Mouse (Mus musculus) testis, adult 2 months (tissue): ENCODE results near the gene BC035947. TPM values are rescaled to one million over a fixed set of nuclear protein-coding genes. Genes with fewer than 3 reads are reported as not detected.

Experiments used
- H3K27ac ChIP-seq: fragments of 200-500 bp; 2 replicates; pipeline ENCODE4 v1.5.1; 2012; ENCODE audit warnings: low read depth, low read length; ENCODE audit not compliant: control insufficient read depth, insufficient read depth
- H3K27me3 ChIP-seq: fragments of 200-500 bp; 2 replicates; pipeline ENCODE4 v1.6.1; 2012; ENCODE audit warnings: mild to moderate bottlenecking, low read length, moderate library complexity; ENCODE audit not compliant: control insufficient read depth, insufficient read depth
- H3K36me3 ChIP-seq: fragments of 200-500 bp; 2 replicates; pipeline ENCODE4 v1.6.1; 2012; ENCODE audit warnings: mild to moderate bottlenecking, low read length; ENCODE audit not compliant: control insufficient read depth, insufficient read depth
- H3K4me1 ChIP-seq: fragments of 200-500 bp; 2 replicates; pipeline ENCODE4 v1.6.1; 2012; ENCODE audit warnings: low read length; ENCODE audit not compliant: control insufficient read depth, insufficient read depth
- H3K4me3 ChIP-seq: fragments of 200-500 bp; 2 replicates; pipeline ENCODE4 v1.5.1; 2012; ENCODE audit warnings: low read depth, mild to moderate bottlenecking, low read length, moderate library complexity, mixed read lengths; ENCODE audit not compliant: control insufficient read depth
- CTCF ChIP-seq: fragments of 200-500 bp; IDR thresholded peaks from 2 replicates; pipeline ENCODE4 v1.5.1; 2012; ENCODE audit warnings: low read depth, mild to moderate bottlenecking, inconsistent platforms, low read length, moderate library complexity; ENCODE audit not compliant: control insufficient read depth, insufficient read depth, insufficient replicate concordance
- POLR2A ChIP-seq: fragments of 200-500 bp; IDR thresholded peaks from 2 replicates; pipeline ENCODE4 v1.6.1; 2012; ENCODE audit warnings: low read depth, mild to moderate bottlenecking, inconsistent platforms, low read length, moderate library complexity; ENCODE audit not compliant: control insufficient read depth
- polyA plus RNA-seq: library from polyadenylated mRNA; depleted of rRNA; stranded (reverse); fragments of >200 nt; gene quantifications from 2 replicates; pipeline ENCODE4 v1.2.3, GENCODE M21; 2012

Gene BC035947
- polyA plus RNA-seq, 1 experiment = 0.28 TPM

DNA sequence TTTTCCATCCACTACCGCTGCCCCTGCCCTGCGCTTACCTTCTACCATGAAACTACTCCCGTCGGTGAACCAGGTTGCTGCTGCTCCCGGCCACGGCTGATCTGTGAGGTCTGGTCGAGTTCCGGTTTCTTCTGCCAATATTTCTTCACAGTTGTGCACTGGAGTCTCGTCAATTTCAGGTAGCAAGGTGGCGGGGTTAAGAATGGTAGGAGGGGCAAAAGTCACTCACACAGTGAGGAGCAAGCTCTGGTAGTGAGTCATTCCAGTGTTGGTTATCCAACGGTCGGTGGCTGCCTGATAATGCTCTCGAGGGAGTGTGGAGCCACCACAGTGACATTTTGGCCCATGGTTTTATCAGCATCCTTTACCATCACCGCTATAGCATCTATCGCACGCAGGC lies 10.9 kb downstream of the BC035947 start:
- no peaks in the 10 kb centered on the region for H3K36me3 ChIP-seq
- H3K4me1 ChIP-seq = no peaks in the 10 kb centered on the region
- TF ChIP-seq POLR2A (no peak), CTCF (no peak)
- no peak overlapping the region for H3K27ac ChIP-seq
- H3K4me3 ChIP-seq = no peak overlapping the region
- H3K27me3 ChIP-seq = no peaks in the 10 kb centered on the region

DNA sequence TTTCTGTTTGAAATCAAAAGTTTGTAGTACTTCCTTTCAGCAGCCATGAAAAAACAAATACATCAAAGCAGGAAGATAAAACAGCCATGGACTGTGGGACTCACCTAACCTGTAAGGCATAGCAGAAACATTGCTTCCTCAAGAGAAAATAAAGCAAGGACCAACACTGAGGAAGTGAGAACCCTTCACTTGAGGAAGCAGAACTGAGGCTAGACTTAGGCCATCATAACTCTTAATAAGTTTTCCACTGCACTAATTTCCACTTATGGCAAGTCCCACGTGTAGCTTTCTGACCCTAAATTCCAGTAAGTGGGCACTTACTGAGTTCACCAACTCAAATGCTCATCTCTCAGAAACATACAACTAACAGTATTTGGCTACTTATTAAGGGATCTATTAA lies 21.8 kb downstream of the BC035947 start:
- Histone ChIP-seq H3K36me3 (no peaks in the 10 kb centered on the region), H3K4me3 (no peak overlapping the region), H3K4me1 (no peaks in the 10 kb centered on the region), H3K27ac (no peak overlapping the region), H3K27me3 (no peaks in the 10 kb centered on the region)
- TF ChIP-seq POLR2A (no peak), CTCF (no peak)

DNA sequence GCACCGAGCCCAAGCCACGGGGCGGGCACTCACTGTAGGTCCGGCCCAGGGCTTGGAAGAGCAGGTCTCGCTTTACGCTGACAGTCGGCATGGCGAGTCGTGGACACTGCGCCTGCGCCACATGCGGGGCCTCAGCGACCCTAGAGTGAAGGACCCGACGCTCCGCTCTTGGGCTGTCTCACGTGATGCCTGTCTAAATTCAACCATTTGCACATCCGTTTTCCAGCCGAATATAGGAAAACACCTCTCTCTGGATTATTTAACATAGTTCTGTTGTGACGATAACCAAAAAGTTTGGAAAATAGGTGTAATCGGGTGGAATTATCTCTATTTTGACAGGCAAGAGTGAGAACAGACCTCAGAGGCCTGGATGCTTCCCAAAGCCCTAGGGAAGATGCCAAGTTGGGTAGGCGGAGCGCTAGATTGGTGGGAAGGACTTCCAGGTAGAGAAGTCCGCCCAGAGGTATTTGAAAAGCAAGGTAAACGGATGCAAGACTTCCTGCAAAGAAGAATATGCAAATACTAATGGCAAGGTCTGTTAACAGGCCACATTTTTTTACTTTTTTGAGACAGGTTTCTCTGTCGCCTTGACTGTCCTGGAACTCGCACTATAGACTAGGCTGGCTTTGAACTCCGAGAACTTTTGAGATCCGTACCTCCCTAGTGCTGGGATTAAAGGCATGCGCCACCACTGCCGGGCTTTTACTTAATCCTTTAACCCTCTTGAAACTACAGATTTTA lies 23.0 kb downstream of the BC035947 start, which contains the start of gene Farsb:
Gene Farsb, minus strand, starts transcription at position 146 of the 741 bp plus-strand sequence.
- Histone ChIP-seq H3K27ac (peak within 1 kb of the TSS; percentile 48), H3K4me1 (no peaks in the 10 kb centered on the region), H3K36me3 (no peaks in the 10 kb centered on the region), H3K4me3 (peak within 1 kb of the TSS; percentile 90), H3K27me3 (no peaks in the 10 kb centered on the region)
- TF ChIP-seq CTCF (no peak), POLR2A (peak; percentile 71; the same call in 1 of the 2 replicates)

DNA sequence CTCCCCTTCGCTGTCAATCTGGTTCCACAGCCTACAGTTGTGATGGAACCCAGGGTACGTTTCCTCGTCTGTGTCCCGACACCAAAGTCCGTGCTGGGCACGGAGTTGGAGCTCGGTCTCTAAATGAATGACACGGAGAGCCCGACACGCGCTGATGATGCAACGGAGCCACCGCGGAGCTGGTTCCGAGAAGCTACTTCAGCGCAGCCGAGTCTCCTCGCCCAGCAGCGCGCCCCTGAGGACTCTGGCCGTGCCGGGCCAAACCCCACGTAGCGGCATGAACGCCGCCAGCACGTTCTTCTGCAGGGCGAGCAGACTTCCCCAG lies 23.6 kb downstream of the BC035947 start:
- TF ChIP-seq CTCF (no peak), POLR2A (no peak; the same call in 1 of the 2 replicates)
- peak overlapping the region; percentile 90 for H3K4me3 ChIP-seq
- H3K27ac ChIP-seq = peak overlapping the region; percentile 48
- no peaks in the 10 kb centered on the region for H3K27me3 ChIP-seq
- H3K4me1 ChIP-seq = no peaks in the 10 kb centered on the region
- H3K36me3 ChIP-seq = no peaks in the 10 kb centered on the region

DNA sequence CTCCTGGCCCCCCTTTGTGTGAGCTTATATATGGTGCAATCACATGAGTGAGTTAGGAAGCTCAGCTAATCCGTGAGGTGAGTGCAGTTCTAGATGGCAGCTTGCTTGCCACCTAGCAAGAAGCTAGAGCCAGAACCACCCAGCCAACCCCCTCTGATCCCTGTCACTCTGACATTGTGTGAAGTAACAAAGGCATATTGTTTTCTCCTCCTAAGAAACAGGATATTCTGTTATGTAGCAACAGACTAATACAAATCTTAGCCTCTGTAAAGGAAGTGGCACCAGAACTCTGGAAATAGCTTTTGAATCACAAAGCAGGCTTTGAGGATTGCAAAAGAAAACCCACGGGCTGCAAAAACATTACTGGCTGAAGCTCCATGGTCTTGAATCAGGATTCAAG lies 27.6 kb downstream of the BC035947 start:
- TF ChIP-seq CTCF = no peak
- TF ChIP-seq POLR2A = no peak
- Histone ChIP-seq H3K4me3 (no peak overlapping the region), H3K36me3 (peaks cover 2% of the 10 kb centered on the region; the same call in 1 of the 2 replicates), H3K27ac (no peak overlapping the region), H3K27me3 (no peaks in the 10 kb centered on the region), H3K4me1 (no peaks in the 10 kb centered on the region)

DNA sequence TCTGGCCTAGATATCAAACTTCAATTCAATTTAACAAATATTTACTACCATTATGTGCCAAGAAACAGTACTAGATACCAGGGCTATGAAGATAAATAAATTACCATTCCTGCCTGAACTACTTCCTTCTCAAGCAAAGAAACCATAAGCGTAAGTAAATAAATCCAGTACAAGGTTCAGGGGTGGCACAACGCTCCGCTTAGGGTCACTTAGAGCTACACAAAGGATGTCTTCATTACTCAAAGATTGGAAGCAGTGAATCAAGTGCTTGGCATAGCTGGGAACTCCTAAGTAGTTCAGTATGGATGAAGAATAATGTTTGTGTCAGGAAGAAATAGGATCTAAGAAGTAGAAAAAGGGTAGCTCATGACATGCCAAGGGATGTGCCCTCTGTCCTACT lies 28.5 kb downstream of the BC035947 start:
- Histone ChIP-seq H3K4me3 (no peak overlapping the region), H3K4me1 (no peaks in the 10 kb centered on the region), H3K27ac (no peak overlapping the region), H3K36me3 (peaks cover 2% of the 10 kb centered on the region; the same call in 1 of the 2 replicates), H3K27me3 (no peaks in the 10 kb centered on the region)
- TF ChIP-seq POLR2A (no peak), CTCF (no peak)

DNA sequence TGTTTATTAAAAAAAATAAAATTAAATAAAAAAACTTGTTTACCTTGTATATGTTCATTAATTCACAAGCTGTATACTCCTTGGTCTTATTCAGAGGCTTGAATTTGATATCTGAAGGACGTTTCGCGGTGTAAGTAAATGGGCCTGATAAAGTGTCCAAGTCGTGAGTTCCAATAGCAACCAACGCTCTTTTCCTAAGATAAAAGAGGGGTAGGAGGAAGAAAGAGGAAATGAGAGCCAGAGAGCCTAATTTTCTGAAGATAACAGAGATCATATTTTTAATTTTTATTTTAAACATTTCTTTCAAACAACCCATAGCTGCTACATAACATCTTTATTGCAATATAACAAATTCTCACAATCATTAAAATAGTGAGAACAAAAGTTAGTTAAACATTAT lies 39.5 kb downstream of the BC035947 start:
- Histone ChIP-seq H3K4me1 (no peaks in the 10 kb centered on the region), H3K36me3 (peaks cover under 1% of the 10 kb centered on the region), H3K27me3 (no peaks in the 10 kb centered on the region), H3K27ac (no peak overlapping the region), H3K4me3 (no peak overlapping the region)
- TF ChIP-seq CTCF = no peak
- no peak for TF ChIP-seq POLR2A

DNA sequence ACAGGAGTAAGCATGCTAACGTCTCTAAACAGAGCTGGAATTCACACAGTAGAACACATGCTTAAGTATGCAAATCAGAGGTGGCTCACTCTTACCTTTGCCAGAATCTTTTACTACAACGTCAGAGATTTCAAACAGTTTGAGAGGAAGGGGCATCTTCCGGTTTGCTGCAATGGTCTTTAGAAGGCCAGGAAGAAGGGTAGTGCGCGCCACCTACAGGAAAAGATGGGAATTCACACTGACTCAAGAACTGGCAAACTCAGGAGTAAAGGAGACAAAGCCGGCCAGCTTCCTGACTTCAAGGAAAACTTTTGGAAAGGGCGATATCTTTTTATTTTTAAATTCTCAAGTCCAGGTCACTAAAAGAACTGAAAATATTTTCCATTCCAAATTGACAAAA lies 57.3 kb downstream of the BC035947 start:
- no peak overlapping the region for H3K27ac ChIP-seq
- H3K36me3 ChIP-seq = peaks cover 6% of the 10 kb centered on the region
- TF ChIP-seq POLR2A (no peak), CTCF (no peak)
- no peaks in the 10 kb centered on the region for H3K4me1 ChIP-seq
- no peaks in the 10 kb centered on the region for H3K27me3 ChIP-seq
- H3K4me3 ChIP-seq = no peak overlapping the region

DNA sequence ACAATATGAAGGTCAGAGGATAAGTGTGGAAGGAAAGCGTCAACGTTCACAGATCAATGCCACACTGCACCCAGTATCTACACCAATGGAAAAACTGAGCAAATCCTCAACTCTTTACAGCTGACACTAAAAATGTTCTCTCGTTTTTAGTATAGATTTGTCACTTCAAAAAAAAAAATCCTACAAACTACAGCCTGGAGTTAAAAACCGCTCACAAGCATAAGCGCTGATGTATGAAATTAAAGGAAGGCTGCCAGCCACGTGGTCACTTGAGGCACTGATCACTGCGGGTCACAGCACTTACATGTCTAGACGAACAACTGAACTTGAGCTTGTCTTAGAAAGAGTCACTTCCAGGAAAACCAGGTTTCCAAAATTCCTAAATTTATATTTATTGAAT lies 58.1 kb downstream of the BC035947 start:
- TF ChIP-seq CTCF = no peak
- no peak for TF ChIP-seq POLR2A
- Histone ChIP-seq H3K36me3 (peaks cover 6% of the 10 kb centered on the region), H3K4me1 (no peaks in the 10 kb centered on the region), H3K27me3 (no peaks in the 10 kb centered on the region), H3K4me3 (no peak overlapping the region), H3K27ac (no peak overlapping the region)
